Mouse (Mus musculus): ENCODE results near the gene Plcb4.

GRCm38 (mm10) chr2:135775026-135775425, 116.2 kb downstream of the Plcb4 start:
- TF ChIP-seq POLR2A (IDR thresholded peaks at IDR 0.05; ENCODE audit: borderline replicate concordance, extremely low read depth, low read depth, low read length) (no peak), CTCF (IDR thresholded peaks at IDR 0.05; ENCODE audit: insufficient read depth, low read length) (no peak)
